Mouse (Mus musculus) CH12.LX (cell line): ENCODE measurements around the gene Pik3r4. TPM values are rescaled to one million over a fixed set of nuclear protein-coding genes. Genes with fewer than 3 reads are reported as not detected.

Source experiments
- DNase-seq: peaks from one replicate; pipeline ENCODE4 v3.0.0-alpha.2; 2013; ENCODE audit errors: extremely low read depth
- H3K27ac ChIP-seq: 2 replicates; pipeline ENCODE4 v1.5.1; 2012; ENCODE audit warnings: low read depth, mild to moderate bottlenecking, control low read depth, moderate library complexity; ENCODE audit not compliant: insufficient read depth
- H3K27me3 ChIP-seq: replicated peaks from 2 replicates; pipeline ENCODE3; 2012; ENCODE audit warnings: inconsistent platforms
- H3K36me3 ChIP-seq, 2 experiments: replicated peaks in 1 of 2; 2 replicates each; pipeline versions ENCODE3 to v1.6.1; 2012; ENCODE audit warnings: inconsistent platforms in 1 of 2, low read length in 1 of 2, mild to moderate bottlenecking in 1 of 2, mixed read lengths in 1 of 2, moderate library complexity in 1 of 2; ENCODE audit not compliant: control insufficient read depth in 1 of 2, insufficient read depth in 1 of 2
- H3K4me1 ChIP-seq, 2 experiments: 2 replicates each; pipeline ENCODE4 v1.6.1; 2012; ENCODE audit warnings: inconsistent platforms in 1 of 2, moderate library complexity in 1 of 2; ENCODE audit not compliant: insufficient read depth in 2 of 2, control insufficient read depth in 1 of 2
- H3K4me2 ChIP-seq: 2 replicates; pipeline ENCODE4 v1.6.1; 2012; ENCODE audit warnings: low read depth, mild to moderate bottlenecking, control low read depth; ENCODE audit not compliant: poor library complexity, insufficient read depth, severe bottlenecking
- H3K4me3 ChIP-seq, 3 experiments: fragments of 150-350 bp in 1 of 3; sonication (generic) in 1 of 3; replicated peaks in 1 of 3; 2 replicates each; pipeline versions ENCODE3 to v1.5.1; 2011 to 2012; ENCODE audit warnings: low read depth in 2 of 3, low read length in 2 of 3, mild to moderate bottlenecking in 2 of 3, moderate library complexity in 2 of 3, control low read depth in 1 of 3, improper control_type of control experiment in 1 of 3, inconsistent platforms in 1 of 3, mixed read lengths in 1 of 3; ENCODE audit not compliant: poor library complexity in 1 of 3
- H3K79me2 ChIP-seq: replicated peaks from 2 replicates; pipeline ENCODE4 v1.6.1; 2012; ENCODE audit warnings: mild to moderate bottlenecking, moderate library complexity; ENCODE audit not compliant: control insufficient read depth, poor library complexity, insufficient read depth, severe bottlenecking; ENCODE audit errors: extremely low read depth
- H3K9ac ChIP-seq: 2 replicates; pipeline ENCODE4 v1.6.1; 2012; ENCODE audit warnings: low read depth, mild to moderate bottlenecking, control low read depth, moderate library complexity; ENCODE audit not compliant: insufficient read depth
- H3K9me3 ChIP-seq: replicated peaks from 2 replicates; pipeline ENCODE3; 2012; ENCODE audit warnings: low read length, inconsistent platforms, mixed read lengths
- BHLHE40 ChIP-seq: IDR thresholded peaks from 2 replicates; pipeline ENCODE4 v1.6.1; 2011; ENCODE audit warnings: mild to moderate bottlenecking, low read depth, low read length, improper control_type of control experiment
- CHD2 ChIP-seq: IDR thresholded peaks from 2 replicates; pipeline ENCODE4 v1.6.1; 2011; ENCODE audit warnings: low read length, improper control_type of control experiment
- CTCF ChIP-seq, 2 experiments: IDR thresholded peaks in 1 of 2; conservative IDR thresholded peaks in 1 of 2; 2 replicates each; pipeline ENCODE4 v1.5.1; 2011 to 2012; ENCODE audit warnings: low read depth in 2 of 2, low read length in 2 of 2, improper control_type of control experiment in 1 of 2, inconsistent platforms in 1 of 2, mild to moderate bottlenecking in 1 of 2, moderate library complexity in 1 of 2
- EP300 ChIP-seq: IDR thresholded peaks from 2 replicates; pipeline ENCODE4 v1.6.1; 2011; ENCODE audit warnings: low read length, improper control_type of control experiment
- GABPA ChIP-seq: IDR thresholded peaks from 2 replicates; pipeline ENCODE4 v1.6.1; 2012; ENCODE audit warnings: low read depth, low read length, improper control_type of control experiment, inconsistent platforms; ENCODE audit not compliant: insufficient replicate concordance
- KAT2A ChIP-seq: IDR thresholded peaks from 2 replicates; pipeline ENCODE4 v1.6.1; 2012; ENCODE audit warnings: low read length, improper control_type of control experiment, inconsistent platforms; ENCODE audit not compliant: insufficient replicate concordance
- MAFK ChIP-seq: IDR thresholded peaks from 2 replicates; pipeline ENCODE4 v1.6.1; 2011; ENCODE audit warnings: low read length, improper control_type of control experiment; ENCODE audit not compliant: insufficient replicate concordance
- MAZ ChIP-seq: IDR thresholded peaks from 2 replicates; pipeline ENCODE4 v1.6.1; 2012; ENCODE audit warnings: low read depth, mild to moderate bottlenecking, inconsistent platforms, low read length, improper control_type of control experiment, moderate library complexity
- MEF2A ChIP-seq: IDR thresholded peaks from 2 replicates; pipeline ENCODE4 v1.6.1; 2014; ENCODE audit warnings: low read depth, mild to moderate bottlenecking, inconsistent platforms, low read length, improper control_type of control experiment, borderline replicate concordance
- MXI1 ChIP-seq: IDR thresholded peaks from 2 replicates; pipeline ENCODE4 v1.6.1; 2011; ENCODE audit warnings: mild to moderate bottlenecking, low read depth, low read length, improper control_type of control experiment
- NRF1 ChIP-seq: IDR thresholded peaks from 2 replicates; pipeline ENCODE4 v1.6.1; 2014; ENCODE audit warnings: low read depth, mild to moderate bottlenecking, inconsistent platforms, low read length, improper control_type of control experiment, moderate library complexity
- PAX5 ChIP-seq: IDR thresholded peaks from 2 replicates; pipeline ENCODE4 v1.6.1; 2012; ENCODE audit warnings: low read length, inconsistent platforms, mixed read lengths
- POLR2A ChIP-seq: IDR thresholded peaks from 2 replicates; pipeline ENCODE4 v1.6.1; 2011; ENCODE audit warnings: low read depth, mild to moderate bottlenecking, improper control_type of control experiment, low read length
- RAD21 ChIP-seq: IDR thresholded peaks from 2 replicates; pipeline ENCODE4 v1.6.1; 2011; ENCODE audit warnings: low read depth, mild to moderate bottlenecking, low read length, improper control_type of control experiment, moderate library complexity
- RCOR1 ChIP-seq: conservative IDR thresholded peaks from 2 replicates; pipeline ENCODE4 v1.6.1; 2012; ENCODE audit warnings: low read depth, mild to moderate bottlenecking, inconsistent platforms, low read length, improper control_type of control experiment
- TBP ChIP-seq: conservative IDR thresholded peaks from 2 replicates; pipeline ENCODE4 v1.6.1; 2011; ENCODE audit warnings: low read depth, low read length, improper control_type of control experiment
- UBTF ChIP-seq: IDR thresholded peaks from 2 replicates; pipeline ENCODE4 v1.6.1; 2012; ENCODE audit warnings: low read depth, mild to moderate bottlenecking, inconsistent platforms, low read length, improper control_type of control experiment, moderate library complexity
- USF2 ChIP-seq: conservative IDR thresholded peaks from 2 replicates; pipeline ENCODE4 v1.6.1; 2011; ENCODE audit warnings: low read depth, low read length, improper control_type of control experiment
- ZNF384 ChIP-seq: IDR thresholded peaks from 2 replicates; pipeline ENCODE4 v1.6.1; 2012; ENCODE audit warnings: low read depth, low read length, improper control_type of control experiment, inconsistent platforms
- dilution Hi-C: fragments of 300-500 bp; cut with MboI; formaldehyde crosslinking; loops from 2 replicates; pipeline ENCODE4 v1.14.3; 2020; ENCODE audit warnings: low sequenced_read_pairs; ENCODE audit not compliant: extremely low pct_unique_long_range_greater_than_20kb, extremely low pct_ligation_motif_present
- in situ Hi-C: fragments of 300-500 bp; cut with MboI; formaldehyde crosslinking; loops from 3 replicates; pipeline ENCODE4 v1.14.3; 2019; ENCODE audit warnings: low sequenced_read_pairs, low pct_ligation_motif_present, low pct_unique_long_range_greater_than_20kb, mixed read lengths
- polyA plus RNA-seq: library from polyadenylated mRNA; unstranded; fragments of >175 nt; gene quantifications from 2 replicates; pipeline ENCODE4 v1.2.1, GENCODE M21; 2012; ENCODE audit warnings: low read depth; ENCODE audit not compliant: insufficient read length
- total RNA-seq, 2 experiments: library from RNA; depleted of rRNA; stranded (reverse); fragments of 300-350 nt in 1 of 2; fragments of >200 nt in 1 of 2; gene quantifications; 2 replicates each; pipeline ENCODE4 v1.2.3; 2012 to 2014

The Pik3r4 gene
- total and polyA plus RNA-seq, 3 experiments, result 11.4 to 24.5 (median 18.3) TPM

DNA sequence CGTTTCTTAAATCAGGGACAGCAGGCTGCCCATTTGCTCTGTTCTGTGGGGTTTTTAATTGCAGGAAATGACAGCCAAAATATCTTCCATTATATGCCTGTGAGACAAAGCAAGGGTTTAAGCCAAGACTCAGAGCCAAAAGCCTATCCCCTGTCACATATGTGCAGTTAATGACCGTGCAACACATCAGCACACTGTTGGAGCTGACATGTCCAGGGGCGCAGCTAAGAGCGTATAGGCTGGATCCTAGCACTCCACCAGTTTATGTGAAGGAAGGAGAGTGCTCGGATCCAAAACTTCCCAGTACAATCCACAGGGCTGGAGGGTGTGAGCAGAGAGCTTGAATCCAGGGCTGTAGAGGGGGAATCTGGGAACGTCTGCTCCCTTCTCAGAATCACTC is 57.9 kb downstream of the Pik3r4 start:
- no peak for TF ChIP-seq USF2
- no peak for TF ChIP-seq CHD2
- no peak for TF ChIP-seq KAT2A
- dilution Hi-C loops (no loop called here), in situ Hi-C loops (no loop called here)
- Histone ChIP-seq H3K79me2 (no peaks in the 10 kb centered on the region), H3K4me1 (peaks cover 0 to 16% of the 10 kb centered on the region in 2 experiments; a peak in 2 of 4 replicates), H3K4me2 (no peak overlapping the region), H3K27ac (no peak overlapping the region), H3K27me3 (peaks cover 6% of the 10 kb centered on the region), H3K4me3 (no peak overlapping the region), H3K36me3 (no peaks in the 10 kb centered on the region), H3K9me3 (no peaks in the 10 kb centered on the region), H3K9ac (no peak overlapping the region)
- DNase-seq, result no peak

GRCm38 (mm10) chr9:105701966-105702365 is 59.2 kb downstream of the Pik3r4 start:
- Histone ChIP-seq H3K79me2 (no peaks in the 10 kb centered on the region), H3K4me2 (no peak overlapping the region), H3K36me3 (no peaks in the 10 kb centered on the region), H3K4me1 (peaks cover 0 to 16% of the 10 kb centered on the region in 2 experiments; a peak in 2 of 4 replicates), H3K27me3 (peaks cover 10% of the 10 kb centered on the region), H3K9me3 (no peaks in the 10 kb centered on the region), H3K27ac (no peak overlapping the region), H3K9ac (no peak overlapping the region), H3K4me3 (no peak overlapping the region)
- DNase-seq, result no peak
- dilution Hi-C loops, result no loop called here
- in situ Hi-C loops, result no loop called here
- TF ChIP-seq RAD21 (no peak), MAFK (no peak), UBTF (no peak), MEF2A (no peak), KAT2A (no peak), TBP (no peak), EP300 (no peak), RCOR1 (no peak), NRF1 (no peak), ZNF384 (no peak), POLR2A (no peak), MXI1 (no peak), CHD2 (no peak), PAX5 (no peak), BHLHE40 (no peak), CTCF (conservative IDR thresholded peaks at IDR 0.05 in 1 of 2, IDR thresholded peaks at IDR 0.05 in 1 of 2; ENCODE audit: low read depth in 2 of 2, low read length in 2 of 2) (no peak), GABPA (no peak), MAZ (no peak)
